Mouse (Mus musculus) limb, embryonic 10.5 days (tissue): Measurements from ENCODE around the gene Tmem189. TPM values are rescaled to one million over a fixed set of nuclear protein-coding genes. Genes with fewer than 3 reads are reported as not detected.
A peak's percentile ranks its signal among the peaks of the same experiment; 100 is the strongest.
"Not testable (repeated sequence)": the region's sequence is repeated elsewhere in the genome, so short reads cannot be mapped to it uniquely, and the experiment has no call there.

Experiments
- DNase-seq: peaks from one replicate; pipeline ENCODE4 v3.0.0-alpha.2; 2017; ENCODE audit warnings: low spot score
- H3K27ac ChIP-seq: fragments of 300-500 bp; sonication (generic); 2 replicates; pipeline ENCODE4 v1.5.1; 2016; ENCODE audit warnings: mild to moderate bottlenecking
- H3K27me3 ChIP-seq: fragments of 300-500 bp; sonication (generic); 2 replicates; pipeline ENCODE4 v1.6.1; 2016; ENCODE audit warnings: low read depth, mild to moderate bottlenecking; ENCODE audit not compliant: poor library complexity, severe bottlenecking
- H3K36me3 ChIP-seq: fragments of 300-500 bp; sonication (generic); 2 replicates; pipeline ENCODE4 v1.6.1; 2016; ENCODE audit warnings: mild to moderate bottlenecking, moderate library complexity
- H3K4me1 ChIP-seq: fragments of 300-500 bp; sonication (generic); 2 replicates; pipeline ENCODE4 v1.6.1; 2016
- H3K4me3 ChIP-seq: fragments of 300-500 bp; sonication (generic); 2 replicates; pipeline ENCODE4 v1.5.1; 2016; ENCODE audit warnings: mild to moderate bottlenecking, moderate library complexity
- H3K9me3 ChIP-seq: fragments of 300-500 bp; sonication (generic); replicated peaks from 2 replicates; pipeline ENCODE4 v1.6.1; 2016; ENCODE audit warnings: mild to moderate bottlenecking
- WGBS: fragments of 180-500 bp; shearing (Covaris S2); methylation state at CpG from one replicate; pipeline ENCODE4 v1.1.7; 2016; 5-methylcytosine and 5-hydroxymethylcytosine counted together
- polyA plus RNA-seq: library from polyadenylated mRNA; unstranded; fragments of >200 nt; fragmentation: Nextera tagmentation; extraction: Ambion mirVana; gene quantifications from 2 replicates; pipeline ENCODE4 v1.2.1, GENCODE M21; 2016

Tmem189 gene
- polyA plus RNA-seq, 1 experiment from 2014 or later, result 43.2 TPM

DNA sequence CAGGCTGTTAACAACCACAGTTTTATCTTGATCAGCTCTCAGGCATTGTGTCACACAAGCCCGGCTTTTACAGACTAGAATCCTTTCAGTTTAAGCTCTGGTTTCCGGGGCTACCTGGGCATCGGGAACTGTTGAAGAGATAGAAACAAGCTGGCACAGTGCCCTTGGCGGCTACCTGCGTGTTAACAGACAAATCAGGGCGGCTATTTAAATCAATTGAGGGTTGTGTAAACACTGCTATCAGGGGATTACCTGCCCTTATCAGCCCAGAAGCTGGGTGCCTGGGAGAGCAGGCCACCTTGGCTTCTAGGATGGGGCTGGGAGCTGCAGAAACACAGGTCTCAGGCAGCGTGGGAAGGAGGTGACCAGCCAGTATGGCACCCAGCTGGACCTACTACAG is 36.9 kb downstream of the Tmem189 start:
- H3K9me3 ChIP-seq, result no peaks in the 10 kb centered on the region
- no peak overlapping the region for H3K27ac ChIP-seq
- no peak for DNase-seq
- H3K36me3 ChIP-seq, result peaks cover 82% of the 10 kb centered on the region
- H3K4me3 ChIP-seq, result no peak overlapping the region
- WGBS, result 89% methylated on average over 7 of the region's 7 CpGs
- peaks cover 6% of the 10 kb centered on the region; the same call in 1 of the 2 replicates for H3K4me1 ChIP-seq
- H3K27me3 ChIP-seq, result no peaks in the 10 kb centered on the region

DNA sequence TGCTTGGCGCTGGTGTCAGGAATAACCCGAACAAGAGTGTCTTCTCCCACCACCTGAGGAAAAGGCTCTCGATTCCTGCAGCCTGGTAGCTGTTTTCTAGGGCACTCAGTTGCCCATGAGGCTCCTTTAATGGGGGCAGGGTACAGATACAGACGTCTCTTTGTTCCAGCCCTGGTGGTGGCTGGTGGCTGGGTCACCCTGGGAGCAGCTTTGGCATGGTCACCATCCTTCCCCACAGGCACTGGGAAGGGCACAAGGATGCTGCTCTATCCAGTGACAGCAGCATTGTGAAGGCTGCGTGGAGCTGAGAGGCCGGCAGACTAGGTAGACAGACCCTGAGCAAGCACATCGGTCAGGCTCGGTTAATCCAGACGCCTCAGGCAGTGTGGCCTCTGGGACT is 38.0 kb downstream of the Tmem189 start:
- H3K36me3 ChIP-seq, result peaks cover 82% of the 10 kb centered on the region
- H3K9me3 ChIP-seq, result no peaks in the 10 kb centered on the region
- no peak overlapping the region for H3K27ac ChIP-seq
- WGBS, result 89% methylated on average over 9 of the region's 9 CpGs
- H3K27me3 ChIP-seq, result no peaks in the 10 kb centered on the region
- DNase-seq, result no peak
- H3K4me1 ChIP-seq, result 0 out of 2 replicates have a peak, but pooled peaks cover under 1% of the 10 kb centered on the region
- H3K4me3 ChIP-seq, result no peak overlapping the region

DNA sequence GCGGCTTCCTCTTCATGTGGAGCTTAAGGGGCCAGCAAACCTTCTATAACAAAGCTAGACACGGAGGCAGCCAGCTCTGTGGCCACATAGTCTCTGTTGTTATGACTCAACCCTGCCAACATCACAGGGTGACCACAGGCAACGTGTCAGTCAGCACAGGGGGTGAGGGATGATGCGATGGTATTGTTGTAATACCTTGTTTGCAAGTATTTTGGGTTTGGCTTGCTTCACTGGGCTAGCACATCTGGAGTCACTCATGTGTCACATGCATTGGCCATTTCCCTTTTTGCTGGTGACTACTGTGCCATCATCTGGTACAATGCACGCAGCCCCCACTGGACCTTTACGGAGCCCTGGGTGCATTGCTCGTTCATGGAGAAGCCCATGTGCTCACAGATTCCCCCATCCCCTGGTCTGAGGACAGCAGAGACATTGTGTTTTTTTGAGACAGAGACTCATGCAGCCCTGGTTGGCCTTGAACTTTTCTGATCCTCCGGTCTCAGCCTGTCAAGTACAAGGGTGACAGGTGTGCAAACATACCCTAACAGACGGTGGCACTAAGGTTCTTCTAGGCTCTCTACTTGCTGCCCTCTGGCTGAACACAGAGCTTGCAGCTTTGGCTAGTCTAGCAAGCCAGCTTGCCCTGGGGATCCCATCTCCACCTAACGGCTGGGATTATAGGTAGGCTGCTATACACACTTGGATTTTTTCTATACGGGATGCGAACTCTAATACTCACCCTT is 40.2 kb downstream of the Tmem189 start:
- DNase-seq, result no peak
- Histone ChIP-seq H3K9me3 (no peaks in the 10 kb centered on the region), H3K4me3 (no peak overlapping the region), H3K4me1 (no peaks in the 10 kb centered on the region), H3K27me3 (no peaks in the 10 kb centered on the region), H3K36me3 (peaks cover 94% of the 10 kb centered on the region), H3K27ac (no peak overlapping the region)
- 95% methylated on average over 12 of the region's 12 CpGs for WGBS

DNA sequence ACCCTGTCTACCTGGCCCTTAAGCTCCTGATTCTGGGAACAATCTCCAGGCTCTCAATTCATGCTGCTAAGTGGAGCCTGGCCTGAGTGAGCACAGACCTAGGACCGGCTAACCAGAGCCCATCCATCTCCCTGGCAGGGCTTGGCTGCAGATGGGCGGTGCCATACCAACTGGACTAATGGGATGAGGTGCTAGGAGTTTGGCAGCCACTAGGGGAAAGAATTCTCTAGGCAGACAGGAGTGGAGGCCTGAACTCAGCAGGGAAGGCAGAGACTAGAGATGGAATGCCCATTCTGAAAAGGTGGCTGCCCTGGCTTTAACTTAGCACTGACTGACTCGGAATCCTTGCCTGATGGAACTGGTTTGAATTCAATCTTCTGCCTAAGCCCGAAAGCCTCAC is 43.2 kb downstream of the Tmem189 start:
- peaks cover 85% of the 10 kb centered on the region for H3K36me3 ChIP-seq
- no peaks in the 10 kb centered on the region for H3K4me1 ChIP-seq
- H3K4me3 ChIP-seq, result no peak overlapping the region
- DNase-seq, result no peak
- 68% methylated on average over 4 of the region's 4 CpGs for WGBS
- H3K27ac ChIP-seq, result no peak overlapping the region
- no peaks in the 10 kb centered on the region for H3K27me3 ChIP-seq
- H3K9me3 ChIP-seq, result no peaks in the 10 kb centered on the region

DNA sequence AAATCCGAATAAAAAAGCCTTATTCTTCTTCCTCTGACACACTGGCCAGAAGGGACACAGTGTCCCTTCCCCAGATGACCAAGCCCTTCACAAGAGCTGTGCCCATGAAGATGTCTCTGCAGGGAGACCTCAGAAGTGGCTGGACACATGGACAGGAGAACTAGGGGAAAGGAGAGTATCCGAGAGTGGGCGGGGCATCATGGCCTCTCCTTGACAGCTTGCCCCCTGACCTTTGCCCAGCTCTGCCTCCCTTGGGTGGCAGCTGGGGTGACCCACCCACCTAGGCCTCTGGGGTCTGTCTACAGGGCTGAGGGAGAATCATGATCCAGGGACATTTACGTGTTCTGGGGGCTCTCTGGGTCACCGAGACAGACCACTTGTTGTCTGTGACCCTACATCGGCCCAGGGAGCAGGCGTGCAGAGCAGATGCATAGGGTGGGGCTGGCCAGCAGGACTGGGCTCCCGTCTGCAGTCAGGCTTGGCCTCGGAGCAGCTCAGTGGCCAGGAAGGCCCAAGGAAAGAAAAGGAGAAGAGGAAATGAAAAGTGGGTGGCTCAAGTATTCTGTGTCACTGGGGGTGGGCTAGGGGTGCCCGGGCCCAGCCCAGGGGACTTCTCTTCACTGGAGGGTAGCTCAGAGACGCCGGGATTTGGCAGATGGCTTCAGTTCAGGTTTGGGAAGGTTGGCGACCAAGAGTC is 46.1 kb downstream of the Tmem189 start:
- peaks cover 57% of the 10 kb centered on the region for H3K36me3 ChIP-seq
- not testable (repeated sequence) for H3K27ac ChIP-seq, H3K9me3 ChIP-seq, H3K27me3 ChIP-seq, H3K4me3 ChIP-seq, H3K4me1 ChIP-seq, DNase-seq
- WGBS, result 87% methylated on average over 13 of the region's 13 CpGs

DNA sequence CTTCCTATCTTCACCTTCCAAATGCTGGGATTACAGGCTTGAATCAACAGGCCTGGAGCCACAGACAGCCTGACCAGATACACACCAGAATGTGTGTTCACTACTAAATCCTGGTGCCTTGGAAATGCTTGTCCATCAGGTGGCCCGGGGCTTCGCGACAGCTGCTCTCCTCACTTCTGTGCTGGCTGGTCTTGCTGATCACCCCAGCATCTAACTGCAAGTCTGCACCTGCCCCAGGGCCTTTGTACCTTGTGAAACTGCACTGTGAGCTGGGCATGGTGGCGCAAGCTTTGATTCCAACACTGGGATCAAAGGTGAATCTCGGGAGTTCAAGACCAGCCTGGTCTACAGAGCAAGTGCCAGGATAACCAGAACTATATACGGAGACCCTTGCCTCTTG is 47.5 kb downstream of the Tmem189 start:
- DNase-seq, result no peak
- no peaks in the 10 kb centered on the region for H3K4me1 ChIP-seq
- no peak overlapping the region for H3K4me3 ChIP-seq
- no peaks in the 10 kb centered on the region for H3K27me3 ChIP-seq
- peaks cover 46% of the 10 kb centered on the region for H3K36me3 ChIP-seq
- H3K9me3 ChIP-seq, result no peaks in the 10 kb centered on the region
- H3K27ac ChIP-seq, result no peak overlapping the region
- 91% methylated on average over 6 of the region's 6 CpGs for WGBS

DNA sequence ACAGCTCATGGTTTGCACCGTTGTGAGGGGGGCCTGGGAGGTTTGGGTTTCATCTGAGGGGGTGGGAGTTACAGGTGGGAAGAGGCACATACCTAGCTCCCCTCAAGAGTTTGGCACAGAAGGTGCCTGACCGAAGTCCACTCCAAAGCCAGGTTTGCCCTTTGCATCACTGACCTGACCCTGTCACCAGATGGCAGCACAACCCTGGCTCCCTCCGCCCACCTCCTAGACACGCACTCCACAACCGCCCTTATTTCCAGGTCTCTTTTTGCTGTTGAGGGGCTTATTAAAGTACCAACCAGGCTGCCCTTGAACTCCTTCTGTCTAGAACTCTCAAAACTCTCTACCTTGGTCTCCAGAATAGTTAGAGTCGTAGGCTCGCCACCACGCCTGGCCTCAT is 48.3 kb downstream of the Tmem189 start:
- H3K4me1 ChIP-seq, result no peaks in the 10 kb centered on the region
- 52% methylated on average over 8 of the region's 8 CpGs for WGBS
- no peak for DNase-seq
- H3K27me3 ChIP-seq, result no peaks in the 10 kb centered on the region
- H3K9me3 ChIP-seq, result no peaks in the 10 kb centered on the region
- peaks cover 40% of the 10 kb centered on the region for H3K36me3 ChIP-seq
- no peak overlapping the region for H3K27ac ChIP-seq
- H3K4me3 ChIP-seq, result no peak overlapping the region

DNA sequence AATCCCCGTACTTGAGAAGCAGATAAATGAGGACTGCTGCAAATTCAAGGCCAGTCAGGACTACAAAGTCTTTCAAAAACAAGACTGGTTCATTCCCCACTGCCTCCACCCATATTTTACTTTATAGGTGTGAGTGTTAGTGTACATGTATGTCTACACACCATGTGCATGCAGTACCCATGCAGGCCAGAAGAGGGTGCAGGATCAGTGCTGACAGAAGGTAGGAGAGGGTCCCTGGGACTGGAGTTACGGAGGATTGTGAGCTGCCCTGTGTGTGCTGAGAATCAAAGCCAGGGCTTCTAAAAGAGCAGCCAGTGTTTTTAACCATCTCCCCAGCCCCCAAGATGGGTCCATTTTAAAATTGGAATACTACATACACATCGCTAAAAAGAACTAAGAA is 49.3 kb downstream of the Tmem189 start:
- H3K27me3 ChIP-seq, result no peaks in the 10 kb centered on the region
- DNase-seq, result no peak
- H3K4me1 ChIP-seq, result no peaks in the 10 kb centered on the region
- 79% methylated on average over 3 of the region's 3 CpGs for WGBS
- peaks cover 29% of the 10 kb centered on the region for H3K36me3 ChIP-seq
- H3K27ac ChIP-seq, result no peak overlapping the region
- no peaks in the 10 kb centered on the region for H3K9me3 ChIP-seq
- no peak overlapping the region for H3K4me3 ChIP-seq

DNA sequence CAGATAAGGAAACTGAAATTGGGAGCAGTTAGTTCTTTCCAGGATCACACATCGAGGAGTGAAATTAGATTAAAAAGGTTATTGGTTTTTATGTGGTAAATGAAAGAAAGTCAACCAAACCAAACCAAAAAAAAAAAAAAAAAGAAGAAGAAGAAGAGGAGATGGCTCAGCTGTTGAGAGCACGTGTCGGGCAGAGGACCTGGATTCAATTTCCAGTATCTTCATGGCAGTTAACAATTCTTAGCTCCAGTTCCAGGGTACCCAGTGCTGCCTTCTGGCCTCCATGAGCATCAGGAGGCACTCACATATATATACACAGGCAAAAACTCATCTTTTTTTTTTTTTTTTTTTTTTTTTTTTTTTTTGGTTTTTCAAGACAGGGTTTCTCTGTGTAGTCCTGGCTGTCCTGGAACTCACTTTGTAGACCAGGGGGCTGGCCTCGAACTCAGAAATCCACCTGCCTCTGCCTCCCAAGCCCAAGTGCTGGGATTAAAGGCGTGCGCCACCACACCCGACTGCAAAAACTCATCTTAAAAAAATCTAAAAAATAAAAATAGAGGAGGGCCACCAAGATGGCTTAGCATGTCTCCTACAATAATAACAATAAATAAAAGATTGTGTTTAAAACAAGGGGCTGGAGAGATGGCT is 54.6 kb downstream of the Tmem189 start:
- Histone ChIP-seq H3K36me3 (no peaks in the 10 kb centered on the region), H3K27ac (no peak overlapping the region), H3K4me1 (peaks cover 37% of the 10 kb centered on the region), H3K27me3 (no peaks in the 10 kb centered on the region), H3K9me3 (no peaks in the 10 kb centered on the region), H3K4me3 (peak overlapping the region; percentile 42)
- 80% methylated on average over 7 of the region's 7 CpGs for WGBS
- DNase-seq, result no peak

DNA sequence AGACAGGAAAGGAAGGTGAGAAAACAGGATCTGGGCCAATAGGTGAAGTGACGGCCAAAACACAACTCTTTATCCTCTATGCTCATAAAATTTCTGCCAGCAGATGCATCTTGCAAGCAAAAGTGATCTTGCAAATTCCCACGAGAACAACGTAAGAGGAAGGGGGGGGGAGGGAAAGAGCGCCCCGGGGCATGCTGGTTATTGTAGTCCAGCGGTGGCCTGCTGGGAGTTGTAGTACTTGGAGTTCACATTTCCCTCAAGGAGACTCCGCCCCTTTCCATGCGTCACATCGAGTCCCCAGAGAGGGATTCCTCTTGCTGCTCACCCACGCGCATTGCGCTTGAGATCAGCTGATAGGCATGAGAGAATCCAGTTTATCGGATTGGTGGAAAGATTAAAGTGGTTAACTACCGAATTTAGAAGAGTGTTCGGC is 55.3 kb downstream of the Tmem189 start:
- Histone ChIP-seq H3K4me3 (peak overlapping the region; percentile 42), H3K4me1 (peaks cover 43% of the 10 kb centered on the region), H3K36me3 (peaks cover 5% of the 10 kb centered on the region; the same call in 1 of the 2 replicates), H3K9me3 (no peaks in the 10 kb centered on the region), H3K27ac (peak overlapping the region; percentile 78), H3K27me3 (no peaks in the 10 kb centered on the region)
- DNase-seq, result peak; percentile 97
- under 1% methylated on average over 15 of the region's 15 CpGs for WGBS

DNA sequence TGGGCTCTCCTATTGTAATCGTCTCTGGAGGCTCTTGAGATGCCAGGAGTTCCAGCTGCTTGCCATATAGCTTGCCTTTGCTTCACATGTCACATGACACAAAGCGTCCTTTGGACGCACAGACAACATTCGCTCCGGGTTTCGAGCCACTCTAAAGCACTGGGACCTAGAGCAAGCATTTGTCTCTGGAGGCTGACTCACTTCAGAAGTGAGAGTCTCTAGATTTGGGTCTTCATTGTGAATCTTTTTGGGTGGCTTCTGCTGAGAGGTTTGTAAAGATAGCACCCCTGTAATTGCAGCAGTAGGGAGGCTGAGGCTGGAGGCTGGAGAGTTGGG is 56.1 kb downstream of the Tmem189 start:
- H3K27ac ChIP-seq, result peak overlapping the region; percentile 78; the same call in 1 of the 2 replicates
- H3K4me3 ChIP-seq, result no peak overlapping the region

DNA sequence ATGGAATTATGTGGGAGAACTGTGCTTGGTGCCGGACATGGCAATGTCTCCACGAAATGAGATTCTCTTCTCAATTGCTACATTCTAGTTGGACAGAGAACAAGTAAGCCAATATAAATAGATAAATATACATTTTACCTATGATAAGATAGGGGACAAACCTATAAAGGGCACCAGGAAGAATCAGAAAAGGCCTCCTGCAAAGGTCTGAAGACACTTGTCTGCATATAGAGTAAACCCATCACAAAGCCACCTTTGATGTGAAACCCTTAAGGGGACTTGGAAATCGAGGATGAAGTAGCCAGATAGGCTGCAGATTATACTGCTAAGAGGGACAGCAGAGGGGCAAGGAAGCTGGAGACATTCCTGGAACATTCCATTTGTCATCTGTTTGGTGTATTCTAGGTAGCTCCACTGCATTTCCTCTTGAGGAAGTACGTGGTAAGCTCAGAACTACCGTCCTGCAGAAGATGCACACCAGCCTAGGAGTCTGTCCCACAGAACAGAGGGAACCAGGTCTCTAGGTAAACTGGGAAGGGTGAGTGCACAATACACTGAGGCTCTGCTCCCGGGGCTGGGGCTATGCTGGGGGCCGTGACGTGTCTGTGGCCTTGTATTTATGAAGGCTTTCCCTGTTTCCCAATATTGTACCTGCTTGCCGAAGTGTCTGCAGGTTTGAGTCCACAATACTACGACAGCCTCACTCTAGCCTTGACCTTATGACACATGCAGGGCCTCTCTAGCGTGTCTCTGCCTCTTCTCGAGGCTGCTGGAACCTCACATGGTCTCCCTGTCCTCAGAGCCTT is 56.7 kb downstream of the Tmem189 start:
- Histone ChIP-seq H3K9me3 (no peaks in the 10 kb centered on the region), H3K4me1 (peaks cover 49% of the 10 kb centered on the region), H3K4me3 (peak overlapping the region; percentile 87), H3K27me3 (no peaks in the 10 kb centered on the region), H3K36me3 (peaks cover 19% of the 10 kb centered on the region), H3K27ac (peak overlapping the region; percentile 97)
- 86% methylated on average over 12 of the region's 12 CpGs for WGBS
- DNase-seq, result no peak

More for the DNA sequence above, 56.1 kb downstream of the Tmem189 start:
- DNase-seq, result no peak
- Histone ChIP-seq H3K36me3 (peaks cover 14% of the 10 kb centered on the region), H3K27me3 (no peaks in the 10 kb centered on the region), H3K4me1 (peaks cover 49% of the 10 kb centered on the region), H3K9me3 (no peaks in the 10 kb centered on the region)
- 93% methylated on average over 6 of the region's 6 CpGs for WGBS
